Comparison of ENCODE assay signal across 9 mouse cellular contexts in the genomic region with DNA sequence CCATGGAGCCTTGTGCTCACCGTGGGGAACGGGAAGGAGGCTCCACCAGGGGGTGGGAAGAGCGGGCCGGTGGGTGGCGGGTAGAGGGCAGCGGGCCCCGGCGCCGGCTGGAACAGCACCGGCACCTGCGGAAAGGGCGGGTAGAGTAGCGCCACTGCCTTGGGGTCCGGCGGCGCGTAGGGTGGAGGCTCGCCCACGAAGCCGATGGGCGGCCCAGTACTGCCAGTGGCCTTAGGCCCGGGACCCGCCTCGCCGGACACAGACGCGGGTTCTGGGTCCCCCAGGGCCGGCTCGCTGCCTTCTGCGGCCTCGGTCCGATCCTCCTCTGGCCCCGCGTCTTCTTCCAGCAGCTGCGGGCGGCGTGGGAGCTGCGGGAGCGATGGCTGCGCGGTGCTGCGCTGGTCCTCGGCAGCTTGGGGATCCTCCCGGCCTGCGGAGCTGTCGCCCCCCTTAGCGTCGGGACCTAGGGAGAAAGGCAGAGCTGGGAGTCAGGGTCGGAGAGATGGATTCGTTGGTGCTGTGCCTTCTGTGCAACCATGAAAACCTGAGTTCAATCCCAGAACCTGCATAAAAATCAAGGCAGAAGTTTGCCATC. TPM values are rescaled to one million over a fixed set of nuclear protein-coding genes. Genes with fewer than 3 reads are reported as not detected.
DNase-seq lines count a peak whose midpoint lies in the region; ATAC-seq and TF ChIP-seq lines count a peak whose summit lies in the region.
"Had no signal": no experiment of that assay in that cellular context is flagged by ENCODE, and none has a peak within 500 bp of the region (broad histone marks: within the 10 kb centered on the region; RNA-seq: fewer than 3 reads in every experiment).

No protein-coding gene starts in this region.

- H3K36me3 ChIP-seq in kidney, postnatal 0 days (ENCODE audit: insufficient read depth, low read length) = no peaks in the 10 kb centered on the region
- no peaks in the 10 kb centered on the region for H3K36me3 ChIP-seq in embryonic facial prominence, embryonic 13.5 days
- no peaks in the 10 kb centered on the region for H3K36me3 ChIP-seq in hindbrain, embryonic 12.5 days
- no peaks in the 10 kb centered on the region for H3K36me3 ChIP-seq in midbrain, embryonic 15.5 days (replicated peaks)

- peak overlapping the region; percentile 40; the same call in 1 of the 2 replicates for H3K9ac ChIP-seq in kidney, postnatal 0 days (ENCODE audit: low read depth, low read length)
- H3K9ac ChIP-seq in embryonic facial prominence, embryonic 13.5 days = peak overlapping the region; percentile 64
- peak overlapping the region; percentile 60 for H3K9ac ChIP-seq in hindbrain, embryonic 12.5 days
- peak overlapping the region; percentile 43 for H3K9ac ChIP-seq in midbrain, embryonic 15.5 days

- no peak for ATAC-seq in kidney, postnatal 0 days (replicated peaks; ENCODE audit: low FRiP score, low read depth)
- no peak for ATAC-seq in embryonic facial prominence, embryonic 13.5 days (ENCODE audit: insufficient number of reproducible peaks, insufficient read depth, low FRiP score, low TSS enrichment, low read depth)
- no peak for ATAC-seq in hindbrain, embryonic 12.5 days (ENCODE audit: low FRiP score)
- no peak for ATAC-seq in midbrain, embryonic 15.5 days (replicated peaks)
- no peak for ATAC-seq in CD4-positive, CD25-positive, alpha-beta regulatory T cell, adult 4 months

- DNase-seq in kidney, postnatal 0 days (ENCODE audit: low spot score) = no peak
- no peak for DNase-seq in kidney, adult 18-20 months
- DNase-seq in left cerebral cortex, adult 18-20 months (ENCODE audit: low spot score in 2 of 2) = no peak
- DNase-seq in frontal cortex, postnatal 14 days (ENCODE audit: low spot score in 2 of 2) = no peak

- peak overlapping the region; percentile 32 for H3K4me3 ChIP-seq in kidney, postnatal 0 days (replicated peaks; ENCODE audit: low read depth, low read length)
- H3K4me3 ChIP-seq in embryonic facial prominence, embryonic 13.5 days = peak overlapping the region; percentile 36
- H3K4me3 ChIP-seq in hindbrain, embryonic 12.5 days = peak overlapping the region; percentile 43
- peak overlapping the region; percentile 45 for H3K4me3 ChIP-seq in midbrain, embryonic 15.5 days

- H3K9me3 ChIP-seq in kidney, postnatal 0 days (replicated peaks; ENCODE audit: low read length) = no peaks in the 10 kb centered on the region
- no peaks in the 10 kb centered on the region; the same call in 1 of the 2 replicates for H3K9me3 ChIP-seq in embryonic facial prominence, embryonic 13.5 days
- no peaks in the 10 kb centered on the region for H3K9me3 ChIP-seq in hindbrain, embryonic 12.5 days (replicated peaks)
- H3K9me3 ChIP-seq in midbrain, embryonic 15.5 days = no peaks in the 10 kb centered on the region

- WGBS in kidney, postnatal 0 days = 4% methylated on average over 39 of the region's 50 CpGs
- 5% methylated on average over 48 of the region's 50 CpGs for WGBS in embryonic facial prominence, embryonic 13.5 days
- WGBS in hindbrain, embryonic 12.5 days = 4% methylated on average over 50 of the region's 50 CpGs
- WGBS in midbrain, embryonic 15.5 days = 2% methylated on average over 47 of the region's 50 CpGs

- H3K4me2 ChIP-seq in kidney, postnatal 0 days (ENCODE audit: low read length) = peak overlapping the region; percentile 59
- H3K4me2 ChIP-seq in embryonic facial prominence, embryonic 13.5 days = peak overlapping the region; percentile 66
- H3K4me2 ChIP-seq in hindbrain, embryonic 12.5 days (replicated peaks) = peak overlapping the region; percentile 78
- peak overlapping the region; percentile 85 for H3K4me2 ChIP-seq in midbrain, embryonic 15.5 days

- no peak for TF ChIP-seq CTCF in kidney, postnatal 0 days (IDR thresholded peaks at IDR 0.05; ENCODE audit: low read depth)

- no peak overlapping the region; the same call in 1 of the 2 replicates for H3K27ac ChIP-seq in kidney, postnatal 0 days
- H3K27ac ChIP-seq in embryonic facial prominence, embryonic 13.5 days = no peak overlapping the region
- no peak overlapping the region for H3K27ac ChIP-seq in hindbrain, embryonic 12.5 days
- no peak overlapping the region for H3K27ac ChIP-seq in midbrain, embryonic 15.5 days

- H3K4me1 ChIP-seq in kidney, postnatal 0 days (replicated peaks; ENCODE audit: insufficient read depth, low read length) = peaks cover 16% of the 10 kb centered on the region; the same call in 1 of the 2 replicates
- H3K4me1 ChIP-seq in embryonic facial prominence, embryonic 13.5 days = peaks cover 18% of the 10 kb centered on the region
- H3K4me1 ChIP-seq in hindbrain, embryonic 12.5 days = peaks cover 19% of the 10 kb centered on the region
- H3K4me1 ChIP-seq in midbrain, embryonic 15.5 days = peaks cover 15% of the 10 kb centered on the region

- peaks cover 13% of the 10 kb centered on the region; the same call in 1 of the 2 replicates for H3K27me3 ChIP-seq in kidney, postnatal 0 days (ENCODE audit: insufficient read depth, low read length)
- peaks cover 77% of the 10 kb centered on the region for H3K27me3 ChIP-seq in embryonic facial prominence, embryonic 13.5 days
- peaks cover 68% of the 10 kb centered on the region for H3K27me3 ChIP-seq in hindbrain, embryonic 12.5 days
- peaks cover 35% of the 10 kb centered on the region for H3K27me3 ChIP-seq in midbrain, embryonic 15.5 days (replicated peaks)

RNA-seq across cellular contexts. Expression of a gene that starts 4.2 kb away (rescaled TPM):
- polyA plus RNA-seq in kidney, postnatal 0 days (2015; fragmentation: Nextera tagmentation; extraction: Ambion mirVana) = 3.8 and 4.5 TPM in 2 replicates
- polyA plus RNA-seq in embryonic facial prominence, embryonic 13.5 days (2015; fragmentation: Nextera tagmentation; extraction: Ambion mirVana) = not detected in 2 replicates
- not detected in 2 replicates for polyA plus RNA-seq in hindbrain, embryonic 12.5 days (2016; fragmentation: Nextera tagmentation; extraction: Ambion mirVana)
- polyA plus RNA-seq in midbrain, embryonic 15.5 days (2015; fragmentation: Nextera tagmentation; extraction: Ambion mirVana) = 0.15 and 0.21 TPM in 2 replicates
- 1 to 10 TPM; 2.1 to 2.5 TPM for total RNA-seq in left cerebral cortex, adult 18-20 months (2021)
- under 1 TPM in 1 of 2 experiments, not detected in 1; 0.30 TPM for polyA plus RNA-seq in CD4-positive, CD25-positive, alpha-beta regulatory T cell, adult 4 months (2017; shearing (Covaris generic))
- total RNA-seq: gastrocnemius, adult 18-20 months had no signal

RNA-seq across cellular contexts. Expression of a gene that starts 11.8 kb away (rescaled TPM):
- 0.41 TPM in 1 of 2 replicates, not detected in the other for polyA plus RNA-seq in kidney, postnatal 0 days (2015; fragmentation: Nextera tagmentation; extraction: Ambion mirVana)
- polyA plus RNA-seq in embryonic facial prominence, embryonic 13.5 days (2015; fragmentation: Nextera tagmentation; extraction: Ambion mirVana) = 0.81 TPM in 1 of 2 replicates, not detected in the other
- not detected in 2 replicates for polyA plus RNA-seq in hindbrain, embryonic 12.5 days (2016; fragmentation: Nextera tagmentation; extraction: Ambion mirVana)
- 0.89 TPM in 1 of 2 replicates, not detected in the other for polyA plus RNA-seq in midbrain, embryonic 15.5 days (2015; fragmentation: Nextera tagmentation; extraction: Ambion mirVana)
- not detected for total RNA-seq in left cerebral cortex, adult 18-20 months (2021)
- not detected for polyA plus RNA-seq in CD4-positive, CD25-positive, alpha-beta regulatory T cell, adult 4 months (2017; shearing (Covaris generic))
- total RNA-seq: gastrocnemius, adult 18-20 months had no signal

RNA-seq across cellular contexts. Expression of a gene that starts 40.0 kb away (rescaled TPM):
- polyA plus RNA-seq in kidney, postnatal 0 days (2015; fragmentation: Nextera tagmentation; extraction: Ambion mirVana) = 29.3 and 31.1 TPM in 2 replicates
- polyA plus RNA-seq in embryonic facial prominence, embryonic 13.5 days (2015; fragmentation: Nextera tagmentation; extraction: Ambion mirVana) = 31.1 and 31.7 TPM in 2 replicates
- 33.1 and 36.8 TPM in 2 replicates for polyA plus RNA-seq in hindbrain, embryonic 12.5 days (2016; fragmentation: Nextera tagmentation; extraction: Ambion mirVana)
- polyA plus RNA-seq in midbrain, embryonic 15.5 days (2015; fragmentation: Nextera tagmentation; extraction: Ambion mirVana) = 40.2 and 40.9 TPM in 2 replicates
- 10 to 100 TPM; 26.5 to 27.9 TPM for total RNA-seq in left cerebral cortex, adult 18-20 months (2021)
- 10 to 100 TPM in 1 of 2 experiments, 1 to 10 TPM in 1; 5.0 to 11.6 TPM for polyA plus RNA-seq in CD4-positive, CD25-positive, alpha-beta regulatory T cell, adult 4 months (2017; shearing (Covaris generic))

RNA-seq across cellular contexts. Expression of a gene that starts 41.0 kb away (rescaled TPM):
- polyA plus RNA-seq in kidney, postnatal 0 days (2015; fragmentation: Nextera tagmentation; extraction: Ambion mirVana) = 24.1 and 25.9 TPM in 2 replicates
- 43.4 and 49.4 TPM in 2 replicates for polyA plus RNA-seq in embryonic facial prominence, embryonic 13.5 days (2015; fragmentation: Nextera tagmentation; extraction: Ambion mirVana)
- 43.1 and 43.3 TPM in 2 replicates for polyA plus RNA-seq in hindbrain, embryonic 12.5 days (2016; fragmentation: Nextera tagmentation; extraction: Ambion mirVana)
- polyA plus RNA-seq in midbrain, embryonic 15.5 days (2015; fragmentation: Nextera tagmentation; extraction: Ambion mirVana) = 39.4 and 39.8 TPM in 2 replicates
- total RNA-seq in left cerebral cortex, adult 18-20 months (2021) = 10 to 100 TPM; 39.3 to 39.5 TPM
- polyA plus RNA-seq in CD4-positive, CD25-positive, alpha-beta regulatory T cell, adult 4 months (2017; shearing (Covaris generic)) = 10 to 100 TPM; 20.3 to 34.2 TPM

RNA-seq across cellular contexts. Expression of a gene that starts 55.1 kb away (rescaled TPM):
- polyA plus RNA-seq in kidney, postnatal 0 days (2015; fragmentation: Nextera tagmentation; extraction: Ambion mirVana) = 15.0 and 15.5 TPM in 2 replicates
- 16.7 and 17.0 TPM in 2 replicates for polyA plus RNA-seq in embryonic facial prominence, embryonic 13.5 days (2015; fragmentation: Nextera tagmentation; extraction: Ambion mirVana)
- 28.3 and 29.3 TPM in 2 replicates for polyA plus RNA-seq in hindbrain, embryonic 12.5 days (2016; fragmentation: Nextera tagmentation; extraction: Ambion mirVana)
- polyA plus RNA-seq in midbrain, embryonic 15.5 days (2015; fragmentation: Nextera tagmentation; extraction: Ambion mirVana) = 45.9 and 50.9 TPM in 2 replicates
- total RNA-seq in left cerebral cortex, adult 18-20 months (2021) = 10 to 100 TPM; 72.1 to 75.8 TPM
- 1 to 10 TPM; 1.1 to 1.8 TPM for polyA plus RNA-seq in CD4-positive, CD25-positive, alpha-beta regulatory T cell, adult 4 months (2017; shearing (Covaris generic))
